Mouse (Mus musculus): ENCODE measurements around the gene Hecw2. TPM values are rescaled to one million over a fixed set of nuclear protein-coding genes. Genes with fewer than 3 reads are reported as not detected.

The Hecw2 gene
- polyA plus RNA-seq, 1 experiment from 2014 or later = 7.7 TPM

DNA sequence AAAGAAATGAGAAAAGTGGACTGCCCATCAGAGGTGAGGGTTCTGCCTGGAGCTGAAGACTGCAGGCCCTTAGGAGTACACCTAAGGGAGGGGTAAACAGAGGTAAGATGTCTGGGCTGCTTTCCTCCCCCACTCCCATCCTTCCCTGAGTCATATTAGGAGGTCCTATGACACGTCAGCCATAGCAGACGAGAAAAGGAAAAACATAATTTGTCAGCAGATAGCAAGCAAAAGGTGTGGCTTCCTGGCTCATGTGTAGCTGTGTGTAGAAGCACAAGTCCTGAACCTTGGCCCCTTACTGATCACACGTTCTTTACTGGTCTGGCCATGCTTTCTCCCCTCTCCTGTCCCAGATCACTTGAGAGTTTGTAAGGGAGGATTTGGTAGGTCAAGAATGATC, 397.2 kb downstream of the Hecw2 start:
- no peaks in the 10 kb centered on the region for H3K9me3 ChIP-seq
- H3K4me3 ChIP-seq = no peak overlapping the region
- H3K27me3 ChIP-seq (replicated peaks) = no peaks in the 10 kb centered on the region
- WGBS = 83% methylated on average over 3 of the region's 3 CpGs
- no peak for ATAC-seq (replicated peaks)
- no peaks in the 10 kb centered on the region for H3K4me1 ChIP-seq
- H3K9ac ChIP-seq = no peak overlapping the region
- H3K4me2 ChIP-seq = no peak overlapping the region
- no peak overlapping the region for H3K27ac ChIP-seq
- H3K36me3 ChIP-seq (replicated peaks) = no peaks in the 10 kb centered on the region

DNA sequence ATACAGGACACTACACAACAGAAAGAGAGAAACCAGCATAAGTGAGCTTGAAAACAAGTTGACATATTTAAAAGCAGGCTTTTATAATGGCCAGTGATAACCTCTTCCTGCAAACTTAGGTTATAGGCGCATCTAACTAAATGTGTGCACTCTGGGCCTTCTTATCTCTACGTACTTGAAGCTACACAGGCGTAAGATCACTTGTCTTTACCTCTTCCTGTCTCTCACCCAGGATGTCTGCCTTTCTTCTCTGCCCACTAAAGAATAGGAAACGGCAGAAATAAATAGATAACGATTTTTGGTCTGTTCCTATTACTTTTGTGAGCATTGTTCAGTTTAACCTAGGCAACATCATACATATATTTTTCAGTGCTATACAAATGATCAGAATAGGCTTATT, 397.9 kb downstream of the Hecw2 start:
- no peak overlapping the region for H3K4me3 ChIP-seq
- no peak overlapping the region for H3K27ac ChIP-seq
- H3K9me3 ChIP-seq = no peaks in the 10 kb centered on the region
- H3K4me1 ChIP-seq = no peaks in the 10 kb centered on the region
- no peak for ATAC-seq (replicated peaks)
- WGBS = 90% methylated on average over 5 of the region's 5 CpGs
- H3K9ac ChIP-seq = no peak overlapping the region
- H3K36me3 ChIP-seq (replicated peaks) = no peaks in the 10 kb centered on the region
- no peaks in the 10 kb centered on the region for H3K27me3 ChIP-seq (replicated peaks)
- H3K4me2 ChIP-seq = no peak overlapping the region

DNA sequence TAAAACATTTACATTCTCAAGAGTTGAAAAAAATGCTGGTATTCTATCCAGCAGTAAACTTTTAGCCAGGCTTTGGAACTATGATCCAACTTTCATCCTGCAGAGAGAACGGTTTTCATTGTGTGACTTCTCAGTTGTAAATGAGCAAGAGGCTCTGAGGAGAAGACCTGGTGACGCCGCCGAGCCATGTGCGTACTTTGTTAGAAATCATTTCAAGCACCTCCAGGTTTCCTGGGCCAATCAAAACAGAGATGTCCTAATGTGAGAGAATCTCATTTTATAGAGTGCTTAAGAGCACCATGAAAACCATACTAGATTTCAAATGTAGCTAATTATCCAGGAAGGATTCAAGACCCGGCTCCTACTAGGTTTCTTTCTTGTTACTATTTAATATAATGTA, 398.7 kb downstream of the Hecw2 start:
- no peak for ATAC-seq (replicated peaks)
- no peak overlapping the region for H3K4me2 ChIP-seq
- 89% methylated on average over 6 of the region's 6 CpGs for WGBS
- no peaks in the 10 kb centered on the region for H3K36me3 ChIP-seq (replicated peaks)
- no peaks in the 10 kb centered on the region for H3K27me3 ChIP-seq (replicated peaks)
- no peaks in the 10 kb centered on the region for H3K9me3 ChIP-seq
- H3K4me3 ChIP-seq = no peak overlapping the region
- no peaks in the 10 kb centered on the region for H3K4me1 ChIP-seq
- no peak overlapping the region for H3K9ac ChIP-seq
- no peak overlapping the region for H3K27ac ChIP-seq

DNA sequence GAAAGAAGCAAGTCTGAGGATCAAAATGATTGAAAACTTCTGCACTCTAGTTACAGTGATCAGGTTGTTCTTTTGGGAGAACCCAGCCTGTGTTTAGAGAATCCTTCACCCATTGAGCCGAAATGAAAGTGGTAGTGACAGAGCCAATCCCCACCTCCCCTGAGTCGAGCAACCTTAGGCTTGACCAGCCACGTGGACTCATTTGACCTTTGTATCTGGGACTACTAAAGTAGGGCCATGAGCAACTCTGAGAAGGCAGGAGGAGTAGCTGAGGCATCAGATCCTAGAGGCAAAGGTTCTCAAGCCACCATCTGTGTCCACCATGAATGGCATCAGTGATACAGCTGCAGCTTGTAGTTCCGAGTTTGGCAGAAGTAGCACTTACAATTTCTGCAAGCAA, 399.4 kb downstream of the Hecw2 start:
- Histone ChIP-seq H3K9ac (no peak overlapping the region), H3K4me1 (no peaks in the 10 kb centered on the region), H3K4me2 (no peak overlapping the region), H3K27me3 (replicated peaks) (no peaks in the 10 kb centered on the region), H3K4me3 (no peak overlapping the region), H3K9me3 (no peaks in the 10 kb centered on the region), H3K36me3 (replicated peaks) (no peaks in the 10 kb centered on the region), H3K27ac (no peak overlapping the region)
- 83% methylated on average over 4 of the region's 4 CpGs for WGBS
- no peak for ATAC-seq (replicated peaks)

DNA sequence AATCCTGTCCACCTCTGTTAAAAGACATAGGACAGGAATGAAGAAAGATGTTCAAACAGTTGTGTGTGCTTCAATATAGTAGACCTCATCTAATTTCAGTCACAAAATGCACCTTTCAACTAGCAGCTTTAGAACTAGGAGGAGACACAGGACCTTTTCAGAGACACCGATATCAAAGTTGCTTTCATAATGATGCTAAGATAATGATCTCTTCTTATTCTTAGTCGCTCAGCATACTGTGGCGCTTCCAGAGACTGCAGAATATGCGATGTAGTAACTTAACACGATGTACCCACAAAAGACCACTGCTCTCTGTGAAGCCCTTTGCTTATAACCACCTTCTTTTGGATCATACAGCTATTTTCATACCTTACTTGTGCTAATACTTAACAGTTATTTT, 399.9 kb downstream of the Hecw2 start:
- ATAC-seq (replicated peaks) = no peak
- WGBS = 89% methylated on average over 5 of the region's 5 CpGs

DNA sequence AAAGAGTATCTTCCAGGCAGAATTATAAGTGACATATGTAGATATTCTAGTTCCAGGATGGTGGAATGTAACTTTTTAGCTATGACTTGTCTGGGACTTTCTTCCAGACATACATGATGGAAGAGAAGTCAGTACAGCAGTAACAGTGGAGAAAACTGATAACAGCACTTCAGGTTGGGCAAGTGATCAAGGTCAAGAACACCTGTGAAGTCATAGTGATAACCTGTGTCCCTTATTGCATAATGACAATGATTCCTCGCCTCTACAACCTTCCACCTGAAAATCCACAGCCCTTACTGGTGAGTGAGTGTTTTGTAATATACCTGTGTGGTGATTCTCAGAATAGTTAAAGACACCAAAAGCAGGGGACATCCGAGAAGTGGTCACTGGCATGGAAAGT, 400.7 kb downstream of the Hecw2 start:
- WGBS = 79% methylated on average over 2 of the region's 2 CpGs
- Histone ChIP-seq H3K4me2 (no peak overlapping the region), H3K9me3 (no peaks in the 10 kb centered on the region), H3K9ac (no peak overlapping the region), H3K36me3 (replicated peaks) (no peaks in the 10 kb centered on the region), H3K27ac (no peak overlapping the region), H3K27me3 (replicated peaks) (no peaks in the 10 kb centered on the region), H3K4me3 (no peak overlapping the region), H3K4me1 (no peaks in the 10 kb centered on the region)
- no peak for ATAC-seq (replicated peaks)

More for the DNA sequence above, 399.9 kb downstream of the Hecw2 start:
- Histone ChIP-seq H3K27ac (no peak overlapping the region), H3K9me3 (no peaks in the 10 kb centered on the region), H3K4me1 (no peaks in the 10 kb centered on the region), H3K27me3 (replicated peaks) (no peaks in the 10 kb centered on the region), H3K4me3 (no peak overlapping the region), H3K36me3 (replicated peaks) (no peaks in the 10 kb centered on the region), H3K4me2 (no peak overlapping the region), H3K9ac (no peak overlapping the region)

DNA sequence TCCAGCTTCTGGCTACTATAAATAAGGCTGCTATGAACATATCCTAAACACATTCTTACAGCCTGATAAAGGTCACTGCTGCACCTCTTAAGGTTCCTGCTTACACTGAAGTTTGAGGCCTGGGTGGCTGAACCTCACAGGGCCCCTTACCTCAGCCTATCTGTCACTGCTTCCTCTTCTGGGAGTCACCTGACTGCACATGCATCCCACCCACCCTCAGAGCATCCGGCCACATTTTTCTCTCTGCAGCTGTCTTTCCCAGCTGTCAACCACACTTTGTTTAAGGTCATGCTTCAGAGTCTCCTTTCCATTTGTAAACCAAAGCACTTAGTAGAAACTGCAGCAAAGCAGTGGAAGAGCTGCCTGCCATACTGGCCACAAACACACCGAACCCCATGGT, 403.6 kb downstream of the Hecw2 start:
- H3K9ac ChIP-seq = no peak overlapping the region
- H3K36me3 ChIP-seq (replicated peaks) = no peaks in the 10 kb centered on the region
- WGBS = 86% methylated on average over 2 of the region's 2 CpGs
- H3K27ac ChIP-seq = no peak overlapping the region
- no peaks in the 10 kb centered on the region for H3K27me3 ChIP-seq (replicated peaks)
- no peaks in the 10 kb centered on the region for H3K9me3 ChIP-seq
- no peak overlapping the region for H3K4me3 ChIP-seq
- no peak for ATAC-seq (replicated peaks)
- H3K4me2 ChIP-seq = no peak overlapping the region
- H3K4me1 ChIP-seq = no peaks in the 10 kb centered on the region

DNA sequence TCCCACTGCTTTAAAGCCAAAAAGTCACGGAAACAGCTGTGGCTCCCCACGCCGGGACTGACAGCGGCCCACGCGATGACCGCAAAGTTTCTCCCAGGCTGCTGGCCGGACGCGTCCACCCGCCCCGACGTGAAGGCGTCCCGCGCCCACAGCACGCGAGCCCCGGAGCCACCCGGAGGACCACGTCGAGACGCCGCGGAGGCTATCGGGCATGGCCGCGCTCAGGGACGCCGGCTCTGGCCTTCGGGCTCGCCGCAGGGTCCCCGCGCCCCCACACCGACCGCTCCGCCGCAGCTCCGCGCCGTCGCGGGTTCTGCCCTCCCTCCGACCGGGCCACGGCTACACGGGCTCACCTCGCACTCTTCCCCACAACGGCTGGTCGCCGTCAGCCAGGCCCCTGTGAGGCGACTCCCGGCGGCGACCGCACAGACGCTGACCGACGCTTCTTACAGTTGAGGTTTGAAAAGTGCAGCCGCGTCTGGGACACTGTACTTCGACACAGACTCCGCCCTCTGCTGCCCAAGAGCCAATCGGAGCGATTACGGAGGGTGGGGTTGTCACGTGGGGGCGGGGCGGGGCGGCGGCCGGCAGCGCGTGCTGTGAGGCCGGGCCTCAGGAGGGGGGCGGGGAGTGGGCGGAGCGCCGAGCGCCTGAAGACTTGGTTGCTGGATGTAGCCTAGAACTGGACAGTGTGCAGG, 410.1 kb downstream of the Hecw2 start, which contains the start of gene Stk17b:
Gene Stk17b, minus strand, starts transcription at position 504 of the 698 bp plus-strand sequence.
- peak; percentile 98 for ATAC-seq (replicated peaks)
- Histone ChIP-seq H3K4me3 (peak within 1 kb of the TSS; percentile 56), H3K4me2 (peak within 1 kb of the TSS; percentile 85), H3K4me1 (peaks cover 6% of the 10 kb centered on the region), H3K9ac (peak within 1 kb of the TSS; percentile 37), H3K9me3 (no peaks in the 10 kb centered on the region), H3K27ac (no peak within 1 kb of the TSS; the same call in 1 of the 2 replicates), H3K36me3 (replicated peaks) (no peaks in the 10 kb centered on the region), H3K27me3 (replicated peaks) (no peaks in the 10 kb centered on the region)
- WGBS = under 1% methylated on average over 77 of the region's 81 CpGs

DNA sequence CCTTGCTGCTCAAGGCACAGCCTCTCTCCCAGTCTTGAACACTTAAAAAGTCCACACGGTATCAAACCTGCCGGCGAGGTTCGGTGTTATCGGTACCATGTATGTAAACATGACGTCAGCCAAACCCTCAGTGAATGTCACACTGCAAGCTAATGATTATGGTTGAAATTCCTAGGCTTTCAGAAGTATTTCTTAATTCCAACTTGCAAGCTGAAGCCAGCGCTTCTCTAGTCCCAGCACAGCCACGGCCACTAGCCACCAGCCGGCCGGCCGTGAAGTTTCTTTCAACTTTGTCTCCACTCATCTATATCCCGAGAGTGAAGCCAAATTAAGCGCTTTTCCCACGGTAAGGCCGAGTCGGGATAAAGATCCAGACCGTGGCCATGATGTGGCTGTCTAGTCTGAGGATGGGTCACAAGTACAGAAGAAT, 410.7 kb downstream of the Hecw2 start:
- Histone ChIP-seq H3K27me3 (replicated peaks) (no peaks in the 10 kb centered on the region), H3K27ac (no peak overlapping the region), H3K36me3 (replicated peaks) (no peaks in the 10 kb centered on the region), H3K4me3 (peak overlapping the region; percentile 56), H3K9ac (peak overlapping the region; percentile 37), H3K9me3 (no peaks in the 10 kb centered on the region), H3K4me1 (peaks cover 6% of the 10 kb centered on the region), H3K4me2 (peak overlapping the region; percentile 85)
- peak; percentile 55 for ATAC-seq (replicated peaks)
- WGBS = under 1% methylated on average over 17 of the region's 17 CpGs

DNA sequence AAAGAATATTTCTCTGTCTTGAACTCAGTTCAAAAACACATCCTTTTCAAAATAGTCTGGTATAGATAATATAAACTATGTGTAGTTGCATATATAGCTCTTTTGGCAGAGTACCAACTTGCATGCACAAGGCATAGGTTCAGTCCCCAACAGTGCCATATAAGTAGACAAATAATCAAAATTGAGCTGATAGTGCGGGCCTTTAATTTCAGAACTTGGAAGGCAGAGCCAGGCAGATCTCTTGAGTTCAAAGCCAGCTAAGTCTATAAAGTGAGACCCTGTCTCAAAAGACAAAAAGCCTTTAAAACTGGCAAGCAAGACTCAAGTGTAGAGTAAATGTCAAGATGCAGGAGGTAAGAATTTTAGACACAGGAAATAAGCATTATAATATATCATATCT, 412.0 kb downstream of the Hecw2 start:
- ATAC-seq (replicated peaks) = no peak
- no peaks in the 10 kb centered on the region for H3K9me3 ChIP-seq
- H3K27me3 ChIP-seq (replicated peaks) = no peaks in the 10 kb centered on the region
- 91% methylated on average over 1 of the region's 1 CpGs for WGBS
- H3K27ac ChIP-seq = no peak overlapping the region
- H3K9ac ChIP-seq = no peak overlapping the region
- no peaks in the 10 kb centered on the region for H3K36me3 ChIP-seq (replicated peaks)
- no peak overlapping the region for H3K4me3 ChIP-seq
- no peak overlapping the region for H3K4me2 ChIP-seq
- H3K4me1 ChIP-seq = peaks cover 6% of the 10 kb centered on the region

DNA sequence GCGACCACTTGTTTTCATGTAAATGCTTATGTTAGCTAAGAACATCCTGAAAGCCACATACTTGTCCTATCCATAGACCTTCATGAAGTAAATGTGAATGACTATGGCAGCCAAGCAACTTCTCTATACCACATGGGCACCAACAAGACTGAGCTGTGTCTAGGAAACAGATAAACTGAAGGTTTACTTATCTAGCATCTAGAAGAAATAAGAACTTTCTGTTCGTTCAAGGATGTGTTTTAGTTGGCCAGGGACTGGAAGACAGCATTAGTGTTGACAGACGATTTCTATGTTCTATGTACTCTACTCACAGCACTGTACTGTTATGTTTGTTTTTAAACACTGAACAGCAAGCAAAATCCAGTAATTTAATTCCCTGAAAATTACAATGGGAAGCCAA, 412.9 kb downstream of the Hecw2 start:
- no peaks in the 10 kb centered on the region for H3K9me3 ChIP-seq
- no peak overlapping the region for H3K27ac ChIP-seq
- H3K4me1 ChIP-seq = peaks cover 6% of the 10 kb centered on the region
- no peaks in the 10 kb centered on the region for H3K36me3 ChIP-seq (replicated peaks)
- H3K27me3 ChIP-seq (replicated peaks) = no peaks in the 10 kb centered on the region
- H3K9ac ChIP-seq = no peak overlapping the region
- H3K4me2 ChIP-seq = no peak overlapping the region
- H3K4me3 ChIP-seq = no peak overlapping the region
- WGBS = 93% methylated on average over 3 of the region's 3 CpGs
- no peak for ATAC-seq (replicated peaks)

DNA sequence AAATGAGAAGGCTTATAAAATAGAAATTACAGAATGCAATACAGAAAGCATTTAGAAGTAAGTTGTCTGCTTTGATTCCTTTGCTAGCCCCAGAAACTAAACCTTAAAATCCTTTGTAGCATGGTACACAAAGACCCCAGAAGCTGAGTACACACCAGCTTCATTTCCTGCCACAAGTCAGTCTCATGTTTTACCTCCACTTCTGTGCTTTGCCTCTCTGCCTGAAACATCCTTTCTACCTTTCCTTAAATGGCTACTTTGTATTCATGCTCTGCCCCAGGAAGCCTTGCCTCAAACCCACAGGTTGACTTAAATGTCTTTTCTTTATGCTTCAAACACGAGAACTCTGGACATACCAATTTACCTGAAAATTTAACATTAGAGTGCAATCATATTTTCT, 413.7 kb downstream of the Hecw2 start:
- H3K36me3 ChIP-seq (replicated peaks) = no peaks in the 10 kb centered on the region
- H3K27me3 ChIP-seq (replicated peaks) = no peaks in the 10 kb centered on the region
- H3K4me1 ChIP-seq = peaks cover 6% of the 10 kb centered on the region
- no peak for ATAC-seq (replicated peaks)
- no peak overlapping the region for H3K9ac ChIP-seq
- WGBS = 80% methylated on average over 1 of the region's 1 CpGs
- no peak overlapping the region for H3K27ac ChIP-seq
- H3K9me3 ChIP-seq = no peaks in the 10 kb centered on the region
- H3K4me3 ChIP-seq = no peak overlapping the region
- H3K4me2 ChIP-seq = no peak overlapping the region

DNA sequence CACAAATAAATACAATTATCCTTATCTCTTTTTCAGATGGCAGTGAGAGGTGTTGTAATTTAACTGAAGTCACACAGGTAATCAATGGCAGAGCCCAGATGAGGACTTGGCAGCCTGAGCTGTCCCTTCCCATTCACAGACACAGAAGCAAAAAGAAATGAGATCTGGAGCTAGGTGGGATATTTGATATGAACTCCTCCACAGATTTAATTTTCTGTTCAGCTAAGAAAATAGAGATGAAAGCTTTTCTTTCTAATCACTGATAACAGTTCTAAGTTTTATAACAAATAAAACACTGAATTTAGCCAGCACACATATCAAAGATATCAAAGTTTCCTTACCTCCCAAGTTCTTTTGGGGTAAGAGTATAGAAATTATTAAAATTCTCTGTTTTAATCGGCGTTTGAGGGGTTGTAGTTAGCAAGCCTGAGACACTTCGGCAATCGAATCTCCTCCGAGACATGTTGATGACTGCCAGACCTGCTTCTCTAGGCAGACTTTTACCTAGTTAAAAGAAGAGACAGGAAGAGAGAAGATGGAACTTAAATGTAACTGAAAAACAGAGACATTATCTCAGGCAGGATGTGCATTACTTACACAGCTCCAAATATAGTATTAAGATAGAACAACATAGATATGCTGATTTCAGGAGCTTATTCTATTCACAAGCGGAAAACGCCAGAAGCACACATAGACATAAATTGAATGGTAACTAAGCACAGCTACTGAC, 418.6 kb downstream of the Hecw2 start:
- no peak for ATAC-seq (replicated peaks)
- H3K36me3 ChIP-seq (replicated peaks) = no peaks in the 10 kb centered on the region
- no peaks in the 10 kb centered on the region for H3K4me1 ChIP-seq
- 94% methylated on average over 7 of the region's 7 CpGs for WGBS
- H3K9ac ChIP-seq = no peak overlapping the region
- no peaks in the 10 kb centered on the region for H3K27me3 ChIP-seq (replicated peaks)
- H3K9me3 ChIP-seq = no peaks in the 10 kb centered on the region
- no peak overlapping the region for H3K4me2 ChIP-seq
- H3K27ac ChIP-seq = no peak overlapping the region
- H3K4me3 ChIP-seq = no peak overlapping the region

All from midbrain, embryonic 15.5 days (tissue).